Mouse (Mus musculus) liver, embryonic 15.5 days (tissue): ENCODE results near the gene Filip1l. TPM values are rescaled to one million over a fixed set of nuclear protein-coding genes. Genes with fewer than 3 reads are reported as not detected.

ENCODE experiments used
- ATAC-seq: fragments of 200-750 bp; cut with Nextera tagmentation; 2 replicates; pipeline ENCODE4 v1.8.0; 2017; ENCODE audit warnings: moderate number of reproducible peaks, mild to moderate bottlenecking, moderate library complexity; ENCODE audit not compliant: insufficient read depth
- H3K27ac ChIP-seq: fragments of 300-500 bp; sonication (generic); replicated peaks from 2 replicates; pipeline ENCODE4 v1.5.1; 2015; ENCODE audit warnings: mild to moderate bottlenecking, inconsistent platforms
- H3K27me3 ChIP-seq: fragments of 300-500 bp; sonication (generic); 2 replicates; pipeline ENCODE4 v1.6.1; 2015; ENCODE audit warnings: mild to moderate bottlenecking, inconsistent platforms
- H3K36me3 ChIP-seq: fragments of 300-500 bp; sonication (generic); replicated peaks from 2 replicates; pipeline ENCODE4 v1.6.1; 2015; ENCODE audit warnings: moderate library complexity, mild to moderate bottlenecking, inconsistent platforms
- H3K4me1 ChIP-seq: fragments of 300-500 bp; sonication (generic); replicated peaks from 2 replicates; pipeline ENCODE4 v1.6.1; 2015; ENCODE audit warnings: inconsistent platforms
- H3K4me2 ChIP-seq: fragments of 300-500 bp; sonication (generic); 2 replicates; pipeline ENCODE4 v1.6.1; 2015; ENCODE audit warnings: moderate library complexity, mild to moderate bottlenecking, inconsistent platforms
- H3K4me3 ChIP-seq: fragments of 300-500 bp; sonication (generic); replicated peaks from 2 replicates; pipeline ENCODE4 v1.5.1; 2015; ENCODE audit warnings: mild to moderate bottlenecking, inconsistent platforms
- H3K9ac ChIP-seq: fragments of 300-500 bp; sonication (generic); 2 replicates; pipeline ENCODE4 v1.6.1; 2015; ENCODE audit warnings: moderate library complexity, mild to moderate bottlenecking, inconsistent platforms
- H3K9me3 ChIP-seq: fragments of 300-500 bp; sonication (generic); replicated peaks from 2 replicates; pipeline ENCODE4 v1.6.1; 2016; ENCODE audit warnings: inconsistent platforms
- WGBS: fragments of 180-500 bp; shearing (Covaris S2); methylation state at CpG from one replicate; pipeline ENCODE4 v1.1.7; 2015; ENCODE audit warnings: mixed read lengths; ENCODE audit not compliant: insufficient replicate concordance; 5-methylcytosine and 5-hydroxymethylcytosine counted together
- polyA plus RNA-seq: library from polyadenylated mRNA; unstranded; fragments of >200 nt; fragmentation: Nextera tagmentation; extraction: Ambion mirVana; gene quantifications from 2 replicates; pipeline ENCODE4 v1.2.1, GENCODE M21; 2015

The Filip1l gene
- polyA plus RNA-seq, 1 experiment from 2014 or later, result 3.6 TPM

DNA sequence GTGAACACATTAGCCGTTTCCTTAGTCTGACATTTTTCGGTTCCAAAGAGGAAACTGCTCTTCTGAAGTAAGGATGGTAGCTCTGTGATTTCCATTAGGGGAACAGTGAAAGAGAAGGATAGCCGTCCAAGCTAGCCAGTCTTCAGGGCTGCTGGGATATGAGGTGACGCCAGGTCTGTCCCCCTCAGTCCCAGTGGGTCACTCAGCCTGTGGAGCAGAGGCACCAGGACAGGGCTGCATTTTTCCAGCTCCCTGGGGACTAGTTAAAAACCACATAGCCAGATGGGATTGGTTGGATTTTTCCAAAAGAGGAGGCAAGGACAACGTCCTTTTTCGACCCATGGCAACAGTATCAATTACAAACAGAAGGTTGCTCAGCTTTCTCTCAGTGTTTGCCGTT is 25.9 kb upstream of the Filip1l start:
- H3K9ac ChIP-seq, result no peak overlapping the region
- H3K27me3 ChIP-seq, result no peaks in the 10 kb centered on the region
- H3K4me1 ChIP-seq, result no peaks in the 10 kb centered on the region
- 67% methylated on average over 7 of the region's 7 CpGs for WGBS
- ATAC-seq, result no peak
- no peak overlapping the region for H3K27ac ChIP-seq
- H3K4me2 ChIP-seq, result no peak overlapping the region
- H3K36me3 ChIP-seq, result no peaks in the 10 kb centered on the region
- H3K9me3 ChIP-seq, result no peaks in the 10 kb centered on the region
- H3K4me3 ChIP-seq, result no peak overlapping the region

DNA sequence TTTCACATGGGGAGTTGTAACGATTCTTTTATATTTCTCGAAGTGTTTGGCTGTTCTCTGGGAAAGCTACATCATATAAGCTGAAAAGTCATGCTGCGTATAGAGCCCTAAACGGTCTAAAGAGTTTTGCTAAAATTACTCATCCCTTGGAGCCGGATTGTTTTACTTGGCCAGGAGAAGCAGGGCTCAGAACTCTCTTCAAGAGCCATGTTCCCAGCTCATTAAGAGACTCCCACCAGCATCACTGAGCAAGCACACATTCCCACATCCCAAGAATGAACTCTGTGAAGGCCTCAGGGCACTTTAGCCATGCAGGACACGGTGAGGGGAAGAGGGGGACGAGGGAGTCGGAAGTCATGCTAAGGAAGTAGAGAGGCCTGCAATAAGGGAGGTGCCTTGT is 23.9 kb upstream of the Filip1l start:
- H3K27me3 ChIP-seq, result no peaks in the 10 kb centered on the region
- no peaks in the 10 kb centered on the region for H3K36me3 ChIP-seq
- no peak overlapping the region for H3K4me3 ChIP-seq
- no peaks in the 10 kb centered on the region for H3K9me3 ChIP-seq
- ATAC-seq, result no peak
- no peak overlapping the region for H3K9ac ChIP-seq
- WGBS, result 63% methylated on average over 8 of the region's 8 CpGs
- no peak overlapping the region for H3K27ac ChIP-seq
- H3K4me1 ChIP-seq, result no peaks in the 10 kb centered on the region
- H3K4me2 ChIP-seq, result no peak overlapping the region

DNA sequence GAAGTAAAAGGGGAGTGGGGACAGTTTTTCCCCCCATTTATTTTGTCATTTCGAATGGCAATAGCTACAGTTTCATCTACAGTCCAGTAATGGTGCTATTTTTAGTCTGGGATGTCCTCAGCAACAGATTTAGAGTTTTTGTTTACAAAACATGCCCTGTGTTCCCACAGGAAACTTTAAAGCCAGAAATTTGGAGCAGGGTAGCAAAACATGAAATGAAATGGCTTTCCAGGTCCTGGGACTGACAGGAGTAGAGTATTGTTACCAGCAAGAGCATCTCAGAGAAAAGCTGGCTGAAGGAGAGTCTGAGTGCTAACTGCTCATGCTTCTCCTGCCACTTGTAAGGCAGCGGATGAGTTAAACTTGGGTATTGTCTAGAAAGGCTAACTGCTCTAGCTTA is 22.8 kb upstream of the Filip1l start:
- no peak overlapping the region for H3K27ac ChIP-seq
- 52% methylated on average over 2 of the region's 2 CpGs for WGBS
- no peaks in the 10 kb centered on the region for H3K36me3 ChIP-seq
- no peak for ATAC-seq
- no peak overlapping the region for H3K9ac ChIP-seq
- H3K4me3 ChIP-seq, result no peak overlapping the region
- no peaks in the 10 kb centered on the region for H3K4me1 ChIP-seq
- no peak overlapping the region for H3K4me2 ChIP-seq
- no peaks in the 10 kb centered on the region for H3K27me3 ChIP-seq
- no peaks in the 10 kb centered on the region for H3K9me3 ChIP-seq

DNA sequence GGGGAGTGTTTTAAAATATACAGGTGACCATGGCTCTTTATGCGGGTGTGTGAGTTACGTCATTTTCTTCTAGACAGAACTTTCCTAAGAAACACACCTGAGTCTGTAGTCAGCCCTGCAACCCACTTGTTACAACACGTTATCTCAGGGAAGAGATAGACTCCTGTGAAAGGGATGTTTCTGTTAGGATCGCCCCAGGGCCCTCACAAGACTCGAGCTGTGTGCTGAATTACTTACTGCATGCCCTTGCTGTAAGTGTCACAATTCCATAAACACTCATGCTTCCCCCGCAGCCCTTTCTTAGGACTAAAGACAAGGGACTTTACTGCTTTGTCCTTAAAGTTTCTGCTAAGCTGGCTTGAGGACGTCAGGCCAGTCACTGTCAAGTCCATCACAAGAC is 20.6 kb upstream of the Filip1l start:
- Histone ChIP-seq H3K27ac (no peak overlapping the region), H3K4me3 (no peak overlapping the region), H3K36me3 (no peaks in the 10 kb centered on the region), H3K4me2 (no peak overlapping the region), H3K9me3 (no peaks in the 10 kb centered on the region), H3K4me1 (no peaks in the 10 kb centered on the region), H3K9ac (no peak overlapping the region), H3K27me3 (no peaks in the 10 kb centered on the region)
- WGBS, result 57% methylated on average over 7 of the region's 7 CpGs
- ATAC-seq, result no peak

DNA sequence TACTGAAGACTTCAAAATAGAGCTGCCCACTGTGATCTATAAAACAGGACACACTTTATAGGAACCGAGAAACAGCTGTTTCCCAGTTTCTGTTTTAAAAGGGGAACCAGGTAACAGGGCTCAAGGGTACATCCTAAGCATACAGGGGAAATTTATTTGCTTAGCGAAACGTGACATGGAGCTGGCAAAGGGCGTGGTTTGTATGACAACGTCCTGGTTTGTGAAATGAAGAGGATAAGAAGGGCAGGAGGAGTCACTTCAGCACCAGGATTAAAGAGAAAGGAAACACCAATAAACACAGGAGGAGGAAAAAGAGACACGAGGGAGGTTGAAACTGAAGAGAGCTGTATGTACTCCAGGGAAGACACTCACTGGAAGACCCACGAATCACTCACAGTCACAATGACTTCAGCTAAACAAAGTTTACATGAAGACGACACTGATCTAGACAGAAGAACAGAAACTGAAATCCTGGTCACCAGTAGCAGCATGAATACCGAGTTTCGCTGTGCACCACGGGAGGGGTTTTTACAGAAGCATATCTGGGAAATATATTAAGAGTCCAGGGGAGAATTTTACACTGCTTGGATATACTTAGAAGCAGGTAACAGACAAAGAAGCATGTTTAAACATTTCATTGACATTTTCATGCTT is 16.0 kb upstream of the Filip1l start:
- no peaks in the 10 kb centered on the region for H3K9me3 ChIP-seq
- no peak overlapping the region for H3K4me3 ChIP-seq
- no peaks in the 10 kb centered on the region for H3K27me3 ChIP-seq
- H3K9ac ChIP-seq, result no peak overlapping the region
- ATAC-seq, result no peak
- no peaks in the 10 kb centered on the region for H3K36me3 ChIP-seq
- 41% methylated on average over 11 of the region's 11 CpGs for WGBS
- no peak overlapping the region for H3K4me2 ChIP-seq
- H3K4me1 ChIP-seq, result no peaks in the 10 kb centered on the region
- no peak overlapping the region for H3K27ac ChIP-seq

DNA sequence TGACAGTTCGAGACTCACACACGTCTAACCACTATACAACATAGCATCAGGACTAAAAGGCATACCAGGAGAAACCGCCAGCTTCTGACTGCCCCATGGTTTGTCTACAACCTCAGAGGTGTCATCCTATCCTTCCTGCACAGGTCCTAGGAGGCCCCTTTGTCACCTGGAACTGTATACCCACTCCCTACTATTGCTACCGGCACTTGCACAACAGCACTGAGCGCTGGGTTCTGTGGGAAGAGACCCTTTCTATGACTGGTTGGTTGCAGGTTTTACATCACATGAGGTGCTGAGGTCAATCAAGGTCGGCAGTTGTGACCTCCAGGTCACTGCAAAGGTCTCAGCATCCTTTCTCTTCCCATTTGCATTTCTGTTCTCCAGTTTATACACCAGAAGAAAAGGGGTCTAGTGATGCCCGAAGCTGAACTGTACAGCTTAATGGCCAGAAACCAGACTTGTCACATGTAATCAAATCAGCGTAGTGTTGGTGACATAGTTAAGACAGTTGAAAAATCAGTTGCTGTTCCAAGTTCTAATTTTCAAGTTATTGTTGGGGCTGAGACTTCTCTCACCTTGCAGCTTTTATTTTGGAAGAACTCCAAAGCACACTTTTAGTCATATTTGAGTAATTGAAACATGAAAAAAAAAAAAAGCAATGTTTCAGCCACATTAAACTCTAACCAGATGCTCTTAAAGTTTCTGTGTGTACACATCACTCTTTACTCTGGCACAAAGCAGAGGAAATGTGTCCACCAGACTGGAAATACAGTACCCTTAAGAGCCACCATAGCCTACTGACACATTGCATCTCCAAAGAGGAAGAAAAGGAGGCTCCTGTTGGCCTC is 12.9 kb upstream of the Filip1l start:
- 70% methylated on average over 8 of the region's 8 CpGs for WGBS
- Histone ChIP-seq H3K9ac (no peak overlapping the region), H3K4me1 (no peaks in the 10 kb centered on the region), H3K4me2 (no peak overlapping the region), H3K9me3 (no peaks in the 10 kb centered on the region), H3K4me3 (no peak overlapping the region), H3K27me3 (no peaks in the 10 kb centered on the region), H3K36me3 (no peaks in the 10 kb centered on the region), H3K27ac (no peak overlapping the region)
- no peak for ATAC-seq

DNA sequence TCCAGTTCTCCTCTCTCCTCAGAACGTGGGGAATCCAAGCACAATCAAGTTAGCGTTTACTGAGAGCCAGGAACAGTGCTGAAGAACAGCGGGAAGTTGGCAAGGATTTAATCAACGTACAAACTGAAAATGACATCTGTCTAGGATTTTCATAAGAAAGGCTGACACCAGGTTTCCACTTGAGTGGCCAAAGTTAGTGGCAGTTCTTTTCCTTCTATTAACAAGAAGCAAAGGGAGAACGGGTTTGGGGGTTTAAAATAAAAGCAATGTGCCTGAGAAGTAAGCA is 12.3 kb upstream of the Filip1l start:
- ATAC-seq, result no peak
- H3K4me2 ChIP-seq, result no peak overlapping the region
- no peak overlapping the region for H3K4me3 ChIP-seq
- H3K9ac ChIP-seq, result no peak overlapping the region
- WGBS, result 68% methylated on average over 5 of the region's 5 CpGs
- H3K4me1 ChIP-seq, result no peaks in the 10 kb centered on the region
- H3K9me3 ChIP-seq, result no peaks in the 10 kb centered on the region
- H3K27ac ChIP-seq, result no peak overlapping the region
- H3K36me3 ChIP-seq, result no peaks in the 10 kb centered on the region
- no peaks in the 10 kb centered on the region for H3K27me3 ChIP-seq

DNA sequence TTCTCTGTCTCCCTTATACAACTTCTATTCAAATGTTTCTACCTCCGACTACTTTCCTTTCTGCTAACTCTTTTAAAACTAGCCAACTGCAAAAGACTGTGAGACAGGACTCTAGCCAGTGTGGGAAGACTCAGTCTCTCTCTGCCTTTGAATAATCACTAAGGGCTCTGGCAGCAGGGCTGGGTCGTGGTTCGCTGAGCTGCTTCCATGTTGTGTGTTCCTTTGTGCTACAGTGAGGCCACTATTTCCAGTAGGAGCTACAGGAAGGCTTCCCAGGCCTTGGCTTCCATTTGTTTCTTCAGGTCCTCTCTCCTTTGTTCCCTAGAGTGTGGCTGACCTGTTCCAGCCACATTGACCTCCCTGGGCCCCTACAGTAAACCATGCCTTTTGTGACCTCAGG is 6.6 kb upstream of the Filip1l start:
- H3K27me3 ChIP-seq, result no peaks in the 10 kb centered on the region
- 51% methylated on average over 3 of the region's 3 CpGs for WGBS

DNA sequence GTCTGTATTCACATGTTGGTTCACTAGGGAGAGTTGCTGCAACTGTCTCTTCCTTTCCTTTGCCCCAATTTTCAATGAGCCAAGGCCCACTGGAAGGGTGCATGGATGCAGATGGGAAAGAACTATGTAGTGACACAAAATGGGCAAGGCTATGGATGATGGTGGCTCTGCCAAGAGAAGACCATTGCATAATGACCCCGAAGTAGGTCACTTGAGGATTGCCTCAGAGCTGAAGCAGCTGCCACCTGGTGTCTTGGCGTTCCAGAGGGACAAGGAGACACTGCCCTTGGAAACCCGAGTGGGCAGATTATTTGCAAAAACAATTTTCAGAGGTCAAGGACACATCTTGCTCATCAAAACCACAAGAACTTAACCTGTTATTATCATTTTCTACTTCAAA is 3.9 kb upstream of the Filip1l start:
- Histone ChIP-seq H3K36me3 (no peaks in the 10 kb centered on the region), H3K9me3 (no peaks in the 10 kb centered on the region), H3K9ac (no peak overlapping the region), H3K4me1 (no peaks in the 10 kb centered on the region), H3K4me2 (no peak overlapping the region), H3K27ac (no peak overlapping the region), H3K27me3 (no peaks in the 10 kb centered on the region), H3K4me3 (no peak overlapping the region)
- no peak for ATAC-seq
- WGBS, result 54% methylated on average over 3 of the region's 3 CpGs

More for the DNA sequence above, 6.6 kb upstream of the Filip1l start:
- Histone ChIP-seq H3K9ac (no peak overlapping the region), H3K9me3 (no peaks in the 10 kb centered on the region), H3K4me3 (no peak overlapping the region), H3K4me1 (no peaks in the 10 kb centered on the region), H3K27ac (no peak overlapping the region), H3K36me3 (no peaks in the 10 kb centered on the region), H3K4me2 (no peak overlapping the region)
- ATAC-seq, result no peak

DNA sequence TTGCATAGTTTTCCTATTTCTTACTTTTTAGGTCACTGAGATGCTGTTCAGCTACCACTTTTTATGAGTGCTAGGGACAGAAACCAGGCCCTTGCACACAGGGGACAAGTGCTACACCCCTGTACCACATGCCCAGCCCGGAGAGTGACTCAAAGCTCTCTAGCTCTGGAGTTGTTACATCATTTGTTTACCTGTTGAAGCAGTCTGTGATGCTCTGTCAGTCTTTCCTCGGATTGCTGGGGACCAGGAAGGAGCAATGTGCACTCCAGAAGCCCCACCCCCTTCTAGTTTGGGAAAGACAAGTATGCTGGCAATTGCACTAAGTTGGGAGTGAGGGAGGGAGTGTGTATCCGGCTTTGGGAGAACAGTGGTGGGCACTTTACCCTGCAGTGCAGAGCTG is 3.2 kb upstream of the Filip1l start:
- Histone ChIP-seq H3K4me1 (no peaks in the 10 kb centered on the region), H3K36me3 (no peaks in the 10 kb centered on the region), H3K27me3 (no peaks in the 10 kb centered on the region), H3K4me3 (no peak overlapping the region), H3K27ac (no peak overlapping the region), H3K4me2 (no peak overlapping the region), H3K9me3 (no peaks in the 10 kb centered on the region), H3K9ac (no peak overlapping the region)
- WGBS, result 39% methylated on average over 3 of the region's 3 CpGs
- no peak for ATAC-seq

DNA sequence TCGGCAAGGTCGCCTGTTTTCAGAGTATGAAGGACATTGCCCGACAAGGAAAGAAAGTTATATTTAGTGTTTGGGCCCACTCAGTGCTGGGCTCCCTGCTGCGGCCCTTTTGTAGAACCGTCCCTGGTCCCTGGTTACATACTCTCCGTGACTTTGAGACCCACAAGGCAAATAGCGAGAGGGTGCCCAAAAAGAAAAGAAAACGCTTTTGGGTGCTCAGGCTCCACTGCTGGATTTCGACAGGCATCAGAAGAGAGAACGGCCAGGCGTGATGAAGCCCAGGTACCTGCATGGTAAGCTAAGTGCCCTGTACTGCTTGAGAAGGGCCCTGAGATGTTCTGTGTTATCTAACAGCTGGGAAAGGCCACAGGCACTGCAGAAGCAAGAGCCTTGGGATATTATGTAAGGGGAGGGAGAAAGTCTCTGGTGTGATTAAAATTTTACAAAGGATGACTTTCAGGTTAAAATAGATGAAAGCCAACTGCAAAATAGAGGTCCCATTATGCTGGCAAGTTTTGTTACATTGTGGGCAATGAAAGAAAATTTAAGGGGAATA is 351 bp downstream of the Filip1l start:
- Histone ChIP-seq H3K27ac (no peak overlapping the region), H3K4me1 (no peaks in the 10 kb centered on the region), H3K27me3 (no peaks in the 10 kb centered on the region), H3K4me3 (no peak overlapping the region), H3K9me3 (no peaks in the 10 kb centered on the region), H3K9ac (no peak overlapping the region), H3K36me3 (no peaks in the 10 kb centered on the region), H3K4me2 (no peak overlapping the region)
- 70% methylated on average over 11 of the region's 11 CpGs for WGBS
- no peak for ATAC-seq
